8 mouse cellular contexts compared by ENCODE assay signal in the genomic region with DNA sequence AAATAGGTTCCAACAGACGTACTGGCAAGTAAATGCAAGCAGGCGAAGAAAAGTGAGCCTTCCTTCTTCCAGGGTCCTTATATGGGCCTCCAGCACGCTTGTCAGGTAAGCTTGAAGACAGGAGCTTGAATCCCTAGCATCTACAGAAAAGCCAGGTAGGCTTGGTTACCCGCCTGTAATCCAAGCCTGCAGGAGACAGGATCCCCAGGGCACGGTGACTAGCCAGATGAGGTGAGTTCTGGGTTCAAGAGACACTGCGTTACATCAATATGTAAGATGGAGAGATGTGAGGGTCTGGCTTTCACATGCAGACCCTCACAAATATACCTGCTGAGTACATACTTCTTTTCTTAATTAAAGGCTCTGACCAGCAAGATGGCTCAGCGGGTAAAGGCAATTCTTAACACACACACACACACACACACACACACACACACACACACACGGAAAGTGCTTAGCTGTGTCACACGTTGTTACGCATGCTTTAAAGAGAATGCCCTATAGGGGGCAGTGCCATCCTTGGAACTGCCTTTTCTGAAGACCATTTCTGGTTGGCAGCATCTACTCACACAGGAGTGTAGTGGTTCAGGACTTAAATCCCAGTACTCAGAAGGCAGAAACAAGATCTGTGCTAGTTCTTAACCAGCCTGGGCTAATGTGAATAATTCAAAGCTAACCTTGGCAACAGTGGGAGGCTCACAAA. TPM values are rescaled to one million over a fixed set of nuclear protein-coding genes. Genes with fewer than 3 reads are reported as not detected.
DNase-seq lines count a peak whose midpoint lies in the region; ATAC-seq and TF ChIP-seq lines count a peak whose summit lies in the region.

No protein-coding gene starts in this region.

- H3K9me3 ChIP-seq in heart, embryonic 16.5 days (replicated peaks; ENCODE audit: control insufficient read depth, low read length), result no peaks in the 10 kb centered on the region
- H3K9me3 ChIP-seq in neural tube, embryonic 14.5 days (ENCODE audit: control insufficient read depth, low read length), result no peaks in the 10 kb centered on the region

- H3K27me3 ChIP-seq in heart, embryonic 16.5 days (ENCODE audit: control insufficient read depth, insufficient read depth, low read length), result no peaks in the 10 kb centered on the region
- H3K27me3 ChIP-seq in neural tube, embryonic 14.5 days (ENCODE audit: control insufficient read depth, insufficient read depth, low read length), result no peaks in the 10 kb centered on the region

- DNase-seq in B cell, adult 2 months, result peak; percentile 83 to 84
- peak; percentile 29 for DNase-seq in Muller cell, postnatal 12 days (ENCODE audit: inconsistent ontology term)
- DNase-seq in cerebellum, postnatal 36 days, result peak; percentile 60 to 69
- peak; percentile 64 to 73 for DNase-seq in kidney, postnatal 25 days
- peak; percentile 31 for DNase-seq in lung, adult 2 months
- DNase-seq in yolk sac, embryonic 10.5 days (ENCODE audit: low spot score), result peak; percentile 31

- H3K4me2 ChIP-seq in heart, embryonic 16.5 days (ENCODE audit: low read depth, low read length), result peak overlapping the region; percentile 82
- H3K4me2 ChIP-seq in neural tube, embryonic 14.5 days (ENCODE audit: low read depth, low read length), result peak overlapping the region; percentile 91

- WGBS in heart, embryonic 16.5 days, result 38% methylated on average over 10 of the region's 10 CpGs
- 35% methylated on average over 10 of the region's 10 CpGs for WGBS in lung, adult 2 months
- WGBS in neural tube, embryonic 14.5 days, result 47% methylated on average over 10 of the region's 10 CpGs

- peak overlapping the region; percentile 91 for H3K4me3 ChIP-seq in heart, embryonic 16.5 days (ENCODE audit: low read length)
- no peak overlapping the region for H3K4me3 ChIP-seq in lung, adult 2 months (replicated peaks; ENCODE audit: extremely low read depth, low read depth, low read length)
- H3K4me3 ChIP-seq in neural tube, embryonic 14.5 days (ENCODE audit: low read depth, low read length), result peak overlapping the region; percentile 91

- TF ChIP-seq POLR2A in lung, adult 2 months (IDR thresholded peaks at IDR 0.05; ENCODE audit: borderline replicate concordance, extremely low read depth, low read depth, low read length), result no peak

- peak; percentile 15; the same call in 1 of the 2 replicates for TF ChIP-seq CTCF in lung, adult 2 months (IDR thresholded peaks at IDR 0.05; ENCODE audit: insufficient read depth, low read length)

- H3K27ac ChIP-seq in heart, embryonic 16.5 days (ENCODE audit: low read length), result no peak overlapping the region
- H3K27ac ChIP-seq in neural tube, embryonic 14.5 days (ENCODE audit: low read depth, low read length), result no peak overlapping the region

- ATAC-seq in heart, embryonic 16.5 days (replicated peaks; ENCODE audit: extremely low read depth, insufficient read depth, low FRiP score), result no peak
- no peak for ATAC-seq in neural tube, embryonic 14.5 days (ENCODE audit: low read depth)

- peaks cover 9% of the 10 kb centered on the region for H3K36me3 ChIP-seq in heart, embryonic 16.5 days (ENCODE audit: control insufficient read depth, insufficient read depth)
- peaks cover 7% of the 10 kb centered on the region; the same call in 1 of the 2 replicates for H3K36me3 ChIP-seq in neural tube, embryonic 14.5 days (ENCODE audit: control insufficient read depth, insufficient read depth, low read length)

- peaks cover 15% of the 10 kb centered on the region for H3K4me1 ChIP-seq in heart, embryonic 16.5 days (ENCODE audit: control insufficient read depth, insufficient read depth, low read length)
- peaks cover 11% of the 10 kb centered on the region for H3K4me1 ChIP-seq in lung, adult 2 months (ENCODE audit: control insufficient read depth, insufficient read depth, low read length)
- peaks cover 11% of the 10 kb centered on the region for H3K4me1 ChIP-seq in neural tube, embryonic 14.5 days (ENCODE audit: control insufficient read depth, insufficient read depth, low read length)

- peak overlapping the region; percentile 64; the same call in 1 of the 2 replicates for H3K9ac ChIP-seq in heart, embryonic 16.5 days (ENCODE audit: low read length)
- no peak overlapping the region; the same call in 1 of the 2 replicates for H3K9ac ChIP-seq in neural tube, embryonic 14.5 days (replicated peaks; ENCODE audit: low read depth, low read length)

RNA-seq across cellular contexts. Expression of gene Elof1, which starts 0.9 kb away (rescaled TPM):
- polyA plus RNA-seq in heart, embryonic 16.5 days (2015; fragmentation: Nextera tagmentation; extraction: Ambion mirVana), result 111 and 117 TPM in 2 replicates
- polyA plus RNA-seq in lung, adult 2 months (2012; rRNA removed), result 176 and 180 TPM in 2 replicates
- 177 and 196 TPM in 2 replicates for polyA plus RNA-seq in neural tube, embryonic 14.5 days (2014; fragmentation: Nextera tagmentation; extraction: Ambion mirVana)

RNA-seq across cellular contexts. Expression of gene Acp5, which starts 17.6 kb away (rescaled TPM):
- 5.5 and 8.7 TPM in 2 replicates for polyA plus RNA-seq in heart, embryonic 16.5 days (2015; fragmentation: Nextera tagmentation; extraction: Ambion mirVana)
- 47.7 and 54.5 TPM in 2 replicates for polyA plus RNA-seq in lung, adult 2 months (2012; rRNA removed)
- polyA plus RNA-seq in neural tube, embryonic 14.5 days (2014; fragmentation: Nextera tagmentation; extraction: Ambion mirVana), result 0.26 and 0.40 TPM in 2 replicates

RNA-seq across cellular contexts. Expression of gene Cnn1, which starts 18.9 kb away (rescaled TPM):
- 140 and 164 TPM in 2 replicates for polyA plus RNA-seq in heart, embryonic 16.5 days (2015; fragmentation: Nextera tagmentation; extraction: Ambion mirVana)
- polyA plus RNA-seq in lung, adult 2 months (2012; rRNA removed), result 79.3 and 94.3 TPM in 2 replicates
- polyA plus RNA-seq in neural tube, embryonic 14.5 days (2014; fragmentation: Nextera tagmentation; extraction: Ambion mirVana), result 0.43 and 0.66 TPM in 2 replicates

RNA-seq across cellular contexts. Expression of gene Ecsit, which starts 32.7 kb away (rescaled TPM):
- 68.8 and 73.1 TPM in 2 replicates for polyA plus RNA-seq in heart, embryonic 16.5 days (2015; fragmentation: Nextera tagmentation; extraction: Ambion mirVana)
- 29.1 and 36.4 TPM in 2 replicates for polyA plus RNA-seq in lung, adult 2 months (2012; rRNA removed)
- polyA plus RNA-seq in neural tube, embryonic 14.5 days (2014; fragmentation: Nextera tagmentation; extraction: Ambion mirVana), result 56.8 and 64.2 TPM in 2 replicates

RNA-seq across cellular contexts. Expression of gene Pigyl, which starts 38.7 kb away (rescaled TPM):
- 49.0 and 49.8 TPM in 2 replicates for polyA plus RNA-seq in heart, embryonic 16.5 days (2015; fragmentation: Nextera tagmentation; extraction: Ambion mirVana)
- polyA plus RNA-seq in lung, adult 2 months (2012; rRNA removed), result 67.8 and 68.8 TPM in 2 replicates
- polyA plus RNA-seq in neural tube, embryonic 14.5 days (2014; fragmentation: Nextera tagmentation; extraction: Ambion mirVana), result 91.8 and 99.3 TPM in 2 replicates

Comparison
In these comparisons a context has a peak if more than half of its experiments do, and no peak if none do; other contexts are left out.
1. DNase-seq: peak in every context shown above with its lines; median percentile 84 in B cell, adult 2 months; 68 in kidney, postnatal 25 days; 64 in cerebellum, postnatal 36 days; 31 in lung, adult 2 months; 31 in yolk sac, embryonic 10.5 days; 29 in Muller cell, postnatal 12 days.
2. RNA of gene Cnn1, which starts 18.9 kb away (polyA plus RNA-seq): 140 to 164 TPM in heart, embryonic 16.5 days and 79.3 to 94.3 TPM in lung, adult 2 months; 0.43 to 0.66 TPM in neural tube, embryonic 14.5 days; every median in the first group is over 10 times any median in the second.